Mouse (Mus musculus): ENCODE results near the gene Ugt8a.
A peak's percentile ranks its signal among the peaks of the same experiment; 100 is the strongest.

Gene Ugt8a

GRCm38 (mm10) chr3:125938092-125938755, at the start of gene Ugt8a:
Ugt8a (minus strand) TSS chr3:125938619.
- DNase-seq, result peak; percentile 29

- DNase-seq, result no peak
These were observed 48.2 kb upstream of the Ugt8a start for GRCm38 (mm10) chr3:125986639-125987038.

- DNase-seq, result no peak
These were observed 45.4 kb upstream of the Ugt8a start for GRCm38 (mm10) chr3:125983707-125984420.

GRCm38 (mm10) chr3:125979475-125979874, 41.1 kb upstream of the Ugt8a start:
- DNase-seq, result no peak

GRCm38 (mm10) chr3:125975899-125976298, 37.5 kb upstream of the Ugt8a start:
- no peak for DNase-seq

- DNase-seq, result no peak
These were observed 31.0 kb upstream of the Ugt8a start for GRCm38 (mm10) chr3:125969458-125969857.

GRCm38 (mm10) chr3:125956196-125956885, 17.9 kb upstream of the Ugt8a start:
- DNase-seq, result no peak

GRCm38 (mm10) chr3:125954881-125955280, 16.5 kb upstream of the Ugt8a start:
- no peak for DNase-seq

GRCm38 (mm10) chr3:125940811-125941210, 2.4 kb upstream of the Ugt8a start:
- no peak for DNase-seq

GRCm38 (mm10) chr3:125938756-125939109, 314 bp upstream of the Ugt8a start:
- DNase-seq, result no peak

- peak; percentile 11 for DNase-seq
These were observed 805 bp downstream of the Ugt8a start for GRCm38 (mm10) chr3:125937536-125938091.

GRCm38 (mm10) chr3:125935796-125936195, 2.6 kb downstream of the Ugt8a start:
- DNase-seq, result no peak

- no peak for DNase-seq
These were observed 5.7 kb downstream of the Ugt8a start for GRCm38 (mm10) chr3:125932594-125933237.

- no peak for DNase-seq
These were observed 7.4 kb downstream of the Ugt8a start for GRCm38 (mm10) chr3:125931059-125931458.

- no peak for DNase-seq
These were observed 17.5 kb downstream of the Ugt8a start for GRCm38 (mm10) chr3:125920876-125921275.

- DNase-seq, result no peak
These were observed 39.4 kb downstream of the Ugt8a start for GRCm38 (mm10) chr3:125898976-125899375.

- no peak for DNase-seq
These were observed 51.3 kb downstream of the Ugt8a start for GRCm38 (mm10) chr3:125887109-125887508.

GRCm38 (mm10) chr3:125884879-125885278, 53.5 kb downstream of the Ugt8a start:
- DNase-seq, result no peak

GRCm38 (mm10) chr3:125884423-125884822, 54.0 kb downstream of the Ugt8a start:
- no peak for DNase-seq

- no peak for DNase-seq
These were observed 55.4 kb downstream of the Ugt8a start for GRCm38 (mm10) chr3:125883009-125883408.

- no peak for DNase-seq
These were observed 56.6 kb downstream of the Ugt8a start for GRCm38 (mm10) chr3:125881835-125882234.

GRCm38 (mm10) chr3:125874371-125874770, 64.0 kb downstream of the Ugt8a start:
- DNase-seq, result no peak

- no peak for DNase-seq
These were observed 68.5 kb downstream of the Ugt8a start for GRCm38 (mm10) chr3:125869873-125870272.

Measured in right cerebral cortex, postnatal 25 days (tissue).